Mouse (Mus musculus): Measurements from ENCODE around the gene Tango6. TPM values are rescaled to one million over a fixed set of nuclear protein-coding genes. Genes with fewer than 3 reads are reported as not detected.

Gene Tango6
- polyA plus RNA-seq, 1 experiment from 2014 or later: 12.3 TPM

- no peak overlapping the region for H3K4me2 ChIP-seq
- no peaks in the 10 kb centered on the region for H3K9me3 ChIP-seq (replicated peaks)
- H3K27ac ChIP-seq: peak overlapping the region; percentile 52; the same call in 1 of the 2 replicates
- no peaks in the 10 kb centered on the region for H3K27me3 ChIP-seq
- 0 out of 2 replicates have a peak, but pooled peaks have one; percentile 36 for ATAC-seq (replicated peaks; ENCODE audit: low FRiP score)
- peaks cover 20% of the 10 kb centered on the region for H3K4me1 ChIP-seq
- no peaks in the 10 kb centered on the region for H3K36me3 ChIP-seq
- H3K4me3 ChIP-seq (replicated peaks): no peak overlapping the region
- WGBS: 90% methylated on average over 2 of the region's 2 CpGs
- no peak overlapping the region for H3K9ac ChIP-seq
Measured at GRCm38 (mm10) chr8:106765570-106765969, 82.7 kb downstream of the Tango6 start.

- no peaks in the 10 kb centered on the region for H3K27me3 ChIP-seq
- H3K9me3 ChIP-seq (replicated peaks): no peaks in the 10 kb centered on the region
- no peak for ATAC-seq (replicated peaks; ENCODE audit: low FRiP score)
- H3K36me3 ChIP-seq: no peaks in the 10 kb centered on the region
- H3K4me1 ChIP-seq: peaks cover 20% of the 10 kb centered on the region
- H3K4me3 ChIP-seq (replicated peaks): no peak overlapping the region
- H3K9ac ChIP-seq: no peak overlapping the region
- no peak overlapping the region for H3K27ac ChIP-seq
- H3K4me2 ChIP-seq: no peak overlapping the region
- 88% methylated on average over 5 of the region's 5 CpGs for WGBS
Measured at GRCm38 (mm10) chr8:106766736-106767135, 83.9 kb downstream of the Tango6 start.

GRCm38 (mm10) chr8:106769147-106769805 lies 86.4 kb downstream of the Tango6 start:
- no peaks in the 10 kb centered on the region for H3K9me3 ChIP-seq (replicated peaks)
- no peaks in the 10 kb centered on the region for H3K36me3 ChIP-seq
- H3K27me3 ChIP-seq: no peaks in the 10 kb centered on the region
- H3K27ac ChIP-seq: peak overlapping the region; percentile 33; the same call in 1 of the 2 replicates
- no peak overlapping the region for H3K4me2 ChIP-seq
- no peak overlapping the region for H3K9ac ChIP-seq
- no peak for ATAC-seq (replicated peaks; ENCODE audit: low FRiP score)
- 72% methylated on average over 13 of the region's 13 CpGs for WGBS
- H3K4me3 ChIP-seq (replicated peaks): no peak overlapping the region
- peaks cover 9% of the 10 kb centered on the region for H3K4me1 ChIP-seq

- WGBS: 96% methylated on average over 9 of the region's 9 CpGs
- Histone ChIP-seq H3K27me3 (no peaks in the 10 kb centered on the region), H3K36me3 (no peaks in the 10 kb centered on the region), H3K4me1 (no peaks in the 10 kb centered on the region; the same call in 1 of the 2 replicates), H3K9ac (no peak overlapping the region), H3K4me3 (replicated peaks) (no peak overlapping the region), H3K9me3 (replicated peaks) (no peaks in the 10 kb centered on the region), H3K4me2 (no peak overlapping the region), H3K27ac (no peak overlapping the region)
- ATAC-seq (replicated peaks; ENCODE audit: low FRiP score): no peak
Measured at GRCm38 (mm10) chr8:106770596-106771179, 87.8 kb downstream of the Tango6 start.

DNA sequence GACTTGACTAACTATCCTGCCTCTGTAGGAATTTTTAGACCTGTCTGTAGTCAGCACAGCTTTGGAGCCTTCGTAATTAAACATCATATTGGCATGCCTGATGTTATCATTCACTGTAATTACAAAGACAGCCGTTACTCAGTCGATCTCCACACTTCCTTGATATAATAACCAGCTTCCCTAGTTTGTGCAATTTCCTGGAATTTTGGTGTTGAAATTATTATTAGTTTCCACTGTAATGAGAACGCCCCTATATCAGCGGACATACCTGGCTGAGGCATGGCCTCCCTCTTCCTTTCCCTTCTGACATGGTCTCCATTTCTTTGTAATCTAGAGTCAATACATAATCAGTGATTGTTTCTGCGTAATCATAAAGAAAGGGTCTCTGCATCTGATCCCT lies 89.2 kb downstream of the Tango6 start:
- 71% methylated on average over 6 of the region's 6 CpGs for WGBS
- H3K36me3 ChIP-seq: no peaks in the 10 kb centered on the region
- no peaks in the 10 kb centered on the region for H3K9me3 ChIP-seq (replicated peaks)
- no peak overlapping the region for H3K27ac ChIP-seq
- H3K4me1 ChIP-seq: no peaks in the 10 kb centered on the region; the same call in 1 of the 2 replicates
- no peak for ATAC-seq (replicated peaks; ENCODE audit: low FRiP score)
- no peak overlapping the region for H3K4me3 ChIP-seq (replicated peaks)
- no peak overlapping the region for H3K4me2 ChIP-seq
- no peaks in the 10 kb centered on the region for H3K27me3 ChIP-seq
- H3K9ac ChIP-seq: no peak overlapping the region

DNA sequence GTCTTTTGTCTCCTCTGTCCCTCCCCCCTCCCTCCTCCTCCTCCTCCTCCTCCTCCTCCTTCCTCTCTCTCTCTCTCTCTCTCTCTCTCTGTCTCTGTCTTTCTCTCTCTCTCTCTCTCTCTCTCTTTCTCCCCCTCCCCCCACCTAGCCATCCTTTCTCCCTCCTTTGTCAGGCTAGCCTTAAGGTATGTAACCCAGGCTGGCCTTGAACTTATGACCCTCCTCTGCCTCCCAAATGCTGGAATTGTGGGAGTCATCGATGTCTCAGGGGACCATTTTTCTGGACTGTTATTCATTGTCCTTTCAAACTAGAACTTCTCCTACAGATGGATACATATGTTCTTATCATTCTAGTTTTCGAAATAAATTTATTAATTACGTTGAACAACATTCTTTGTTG lies 89.6 kb downstream of the Tango6 start:
- no peak overlapping the region for H3K27ac ChIP-seq
- H3K4me2 ChIP-seq: no peak overlapping the region
- H3K9ac ChIP-seq: no peak overlapping the region
- no peaks in the 10 kb centered on the region for H3K9me3 ChIP-seq (replicated peaks)
- H3K36me3 ChIP-seq: no peaks in the 10 kb centered on the region
- ATAC-seq (replicated peaks; ENCODE audit: low FRiP score): no peak
- no peaks in the 10 kb centered on the region for H3K27me3 ChIP-seq
- H3K4me1 ChIP-seq: no peaks in the 10 kb centered on the region; the same call in 1 of the 2 replicates
- 77% methylated on average over 3 of the region's 3 CpGs for WGBS
- no peak overlapping the region for H3K4me3 ChIP-seq (replicated peaks)

- H3K9ac ChIP-seq: no peak overlapping the region
- no peaks in the 10 kb centered on the region; the same call in 1 of the 2 replicates for H3K4me1 ChIP-seq
- WGBS: 83% methylated on average over 8 of the region's 8 CpGs
- H3K4me3 ChIP-seq (replicated peaks): no peak overlapping the region
- no peak for ATAC-seq (replicated peaks; ENCODE audit: low FRiP score)
- no peaks in the 10 kb centered on the region for H3K36me3 ChIP-seq
- H3K27ac ChIP-seq: no peak overlapping the region
- no peak overlapping the region for H3K4me2 ChIP-seq
- H3K27me3 ChIP-seq: no peaks in the 10 kb centered on the region
- H3K9me3 ChIP-seq (replicated peaks): no peaks in the 10 kb centered on the region
Measured at GRCm38 (mm10) chr8:106774567-106775320, 91.9 kb downstream of the Tango6 start.

DNA sequence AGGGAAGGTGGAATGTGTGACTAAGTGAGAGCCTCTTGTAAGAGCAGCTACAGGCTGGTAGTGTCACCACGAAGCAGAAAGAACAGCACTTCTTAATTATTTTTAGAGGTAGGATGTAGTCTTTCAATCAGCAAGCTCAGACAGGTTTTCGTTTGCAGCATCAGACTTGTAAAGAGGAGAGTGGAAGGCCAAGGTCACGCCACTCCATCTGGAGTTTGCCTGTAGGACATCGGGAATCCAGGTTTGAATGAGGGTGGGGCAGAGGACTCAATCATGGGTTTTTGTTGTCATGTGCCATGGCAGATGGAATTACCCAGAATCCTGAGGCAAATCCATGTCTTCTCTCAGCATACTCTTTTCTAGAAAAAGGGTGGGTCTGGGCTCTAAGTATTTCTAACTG lies 106.8 kb downstream of the Tango6 start:
- Histone ChIP-seq H3K36me3 (no peaks in the 10 kb centered on the region), H3K4me1 (peaks cover 7% of the 10 kb centered on the region; the same call in 1 of the 2 replicates), H3K9me3 (replicated peaks) (no peaks in the 10 kb centered on the region), H3K4me3 (replicated peaks) (no peak overlapping the region), H3K9ac (no peak overlapping the region), H3K4me2 (no peak overlapping the region), H3K27ac (no peak overlapping the region), H3K27me3 (no peaks in the 10 kb centered on the region)
- 71% methylated on average over 4 of the region's 4 CpGs for WGBS
- no peak for ATAC-seq (replicated peaks; ENCODE audit: low FRiP score)

- no peak overlapping the region for H3K4me3 ChIP-seq (replicated peaks)
- H3K27me3 ChIP-seq: no peaks in the 10 kb centered on the region
- WGBS: 79% methylated on average over 2 of the region's 2 CpGs
- no peak overlapping the region for H3K4me2 ChIP-seq
- no peaks in the 10 kb centered on the region for H3K36me3 ChIP-seq
- no peak overlapping the region for H3K27ac ChIP-seq
- no peak overlapping the region for H3K9ac ChIP-seq
- peaks cover 15% of the 10 kb centered on the region for H3K4me1 ChIP-seq
- ATAC-seq (replicated peaks; ENCODE audit: low FRiP score): no peak
- H3K9me3 ChIP-seq (replicated peaks): no peaks in the 10 kb centered on the region
Measured at GRCm38 (mm10) chr8:106794820-106795219, 112.0 kb downstream of the Tango6 start.

DNA sequence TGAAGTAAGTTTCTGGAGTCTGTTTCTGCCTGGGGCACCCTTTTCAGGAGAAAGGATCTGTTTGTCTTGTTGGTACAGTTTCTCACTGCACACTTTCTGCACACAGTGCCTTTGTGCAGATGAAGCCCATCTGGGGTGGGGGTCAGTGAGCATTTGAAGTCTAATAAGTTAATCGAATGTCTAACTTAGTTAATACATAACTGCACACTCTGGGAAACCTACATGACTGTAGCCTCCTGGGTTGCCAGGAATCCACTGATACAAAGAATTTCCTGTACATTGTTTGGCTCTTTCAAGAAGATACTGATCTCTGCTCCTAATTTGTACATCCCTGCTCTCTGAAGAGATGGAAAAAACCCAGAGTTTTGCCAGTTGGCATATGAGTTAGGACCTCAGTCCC lies 117.0 kb downstream of the Tango6 start:
- H3K4me3 ChIP-seq (replicated peaks): no peak overlapping the region
- no peak overlapping the region for H3K9ac ChIP-seq
- peak; percentile 91 for ATAC-seq (replicated peaks; ENCODE audit: low FRiP score)
- no peaks in the 10 kb centered on the region for H3K27me3 ChIP-seq
- H3K4me2 ChIP-seq: no peak overlapping the region
- no peaks in the 10 kb centered on the region for H3K36me3 ChIP-seq
- 66% methylated on average over 1 of the region's 1 CpGs for WGBS
- H3K4me1 ChIP-seq: peaks cover 33% of the 10 kb centered on the region
- peak overlapping the region; percentile 74 for H3K27ac ChIP-seq
- no peaks in the 10 kb centered on the region for H3K9me3 ChIP-seq (replicated peaks)

GRCm38 (mm10) chr8:106801261-106801660 lies 118.4 kb downstream of the Tango6 start:
- Histone ChIP-seq H3K9me3 (replicated peaks) (no peaks in the 10 kb centered on the region), H3K36me3 (peaks cover 4% of the 10 kb centered on the region; the same call in 1 of the 2 replicates), H3K27ac (peak overlapping the region; percentile 74), H3K27me3 (no peaks in the 10 kb centered on the region), H3K4me1 (peaks cover 33% of the 10 kb centered on the region), H3K4me3 (replicated peaks) (no peak overlapping the region), H3K4me2 (no peak overlapping the region), H3K9ac (no peak overlapping the region)
- no peak for ATAC-seq (replicated peaks; ENCODE audit: low FRiP score)
- 80% methylated on average over 11 of the region's 11 CpGs for WGBS
